Mouse (Mus musculus) midbrain, embryonic 11.5 days (tissue): Measurements from ENCODE around the gene Gm12258. TPM values are rescaled to one million over a fixed set of nuclear protein-coding genes. Genes with fewer than 3 reads are reported as not detected.
"Not testable (repeated sequence)": the region's sequence is repeated elsewhere in the genome, so short reads cannot be mapped to it uniquely, and the experiment has no call there.

Source experiments
- ATAC-seq: fragments of 200-750 bp; cut with Nextera tagmentation; 2 replicates; pipeline ENCODE4 v1.8.0; 2017; ENCODE audit warnings: moderate TSS enrichment, moderate library complexity; ENCODE audit not compliant: low FRiP score
- DNase-seq: peaks from one replicate; pipeline ENCODE4 v3.0.0; 2015; ENCODE audit warnings: low spot score; ENCODE audit errors: missing footprints
- H3K27ac ChIP-seq: fragments of 300-500 bp; sonication (generic); 2 replicates; pipeline ENCODE4 v1.5.1; 2014; ENCODE audit warnings: low read depth, low read length
- H3K27me3 ChIP-seq: fragments of 300-500 bp; sonication (generic); 2 replicates; pipeline ENCODE4 v1.6.1; 2014; ENCODE audit warnings: mild to moderate bottlenecking, low read length, moderate library complexity, mixed read lengths; ENCODE audit not compliant: control insufficient read depth, insufficient read depth
- H3K36me3 ChIP-seq: fragments of 300-500 bp; sonication (generic); 2 replicates; pipeline ENCODE4 v1.6.1; 2014; ENCODE audit warnings: mild to moderate bottlenecking, low read length, moderate library complexity, mixed read lengths; ENCODE audit not compliant: control insufficient read depth, insufficient read depth
- H3K4me1 ChIP-seq: fragments of 300-500 bp; sonication (generic); 2 replicates; pipeline ENCODE4 v1.6.1; 2014; ENCODE audit warnings: low read length; ENCODE audit not compliant: control insufficient read depth, insufficient read depth
- H3K4me2 ChIP-seq: fragments of 300-500 bp; sonication (generic); 2 replicates; pipeline ENCODE4 v1.6.1; 2014; ENCODE audit warnings: mild to moderate bottlenecking, moderate library complexity
- H3K4me3 ChIP-seq: fragments of 300-500 bp; sonication (generic); 2 replicates; pipeline ENCODE4 v1.5.1; 2014; ENCODE audit warnings: low read depth, low read length
- H3K9ac ChIP-seq: fragments of 300-500 bp; sonication (generic); 2 replicates; pipeline ENCODE4 v1.6.1; 2014; ENCODE audit warnings: low read length
- H3K9me3 ChIP-seq: fragments of 300-500 bp; sonication (generic); 2 replicates; pipeline ENCODE4 v1.6.1; 2016; ENCODE audit warnings: low read length; ENCODE audit not compliant: control insufficient read depth
- WGBS: fragments of 180-500 bp; shearing (Covaris S2); extraction: QIAGEN DNeasy Blood & Tissue Kit; methylation state at CpG from one replicate; pipeline ENCODE4 v1.1.7; 2014; 5-methylcytosine and 5-hydroxymethylcytosine counted together
- polyA plus RNA-seq: library from polyadenylated mRNA; unstranded; fragments of >200 nt; fragmentation: Nextera tagmentation; extraction: Ambion mirVana; gene quantifications from 2 replicates; pipeline ENCODE4 v1.2.1, GENCODE M21; 2014

Gene Gm12258
- 15.6 and 16.9 TPM in 2 replicates for polyA plus RNA-seq

DNA sequence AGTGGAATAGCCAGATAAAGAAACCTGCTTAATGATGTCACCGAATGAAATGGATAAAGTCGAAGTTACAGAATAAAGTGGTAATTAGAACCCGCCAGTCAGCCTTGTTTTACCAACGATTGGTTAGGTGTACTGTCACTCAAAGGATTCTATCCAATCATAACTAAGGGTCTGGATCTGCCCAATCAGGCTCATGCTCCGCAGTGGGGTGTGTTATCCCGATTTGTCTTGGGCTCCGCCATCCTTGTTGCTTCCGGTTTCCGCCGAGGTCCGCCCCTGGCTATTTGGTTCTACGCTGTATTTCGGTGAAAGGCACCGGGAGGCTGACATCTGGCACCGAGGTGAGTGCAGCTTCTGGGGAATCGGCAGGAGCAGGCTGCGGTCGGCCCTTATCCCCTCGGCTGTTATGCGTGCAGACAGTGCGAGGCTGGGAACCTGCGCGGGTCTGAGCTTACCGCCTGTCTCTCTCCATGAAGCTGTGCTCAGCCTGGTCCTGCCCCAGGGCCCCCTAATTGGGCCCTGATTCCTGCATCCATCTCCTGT lies at the start of gene Gm12258:
Gene Gm12258, plus strand, starts transcription at position 240 of the 543 bp plus-strand sequence.
- 0 out of 2 replicates have a peak, but pooled peaks cover 8% of the 10 kb centered on the region for H3K36me3 ChIP-seq
- H3K27ac ChIP-seq, result no peak within 1 kb of the TSS
- peak within 1 kb of the TSS; percentile 49 for H3K4me3 ChIP-seq
- H3K9ac ChIP-seq, result peak within 1 kb of the TSS; percentile 69
- peak; percentile 99 for DNase-seq
- WGBS, result under 1% methylated on average over 24 of the region's 24 CpGs
- peak within 1 kb of the TSS; percentile 85 for H3K4me2 ChIP-seq
- H3K9me3 ChIP-seq, result no peaks in the 10 kb centered on the region
- H3K27me3 ChIP-seq, result no peaks in the 10 kb centered on the region
- ATAC-seq, result peak; percentile 100
- peaks cover 6% of the 10 kb centered on the region for H3K4me1 ChIP-seq

DNA sequence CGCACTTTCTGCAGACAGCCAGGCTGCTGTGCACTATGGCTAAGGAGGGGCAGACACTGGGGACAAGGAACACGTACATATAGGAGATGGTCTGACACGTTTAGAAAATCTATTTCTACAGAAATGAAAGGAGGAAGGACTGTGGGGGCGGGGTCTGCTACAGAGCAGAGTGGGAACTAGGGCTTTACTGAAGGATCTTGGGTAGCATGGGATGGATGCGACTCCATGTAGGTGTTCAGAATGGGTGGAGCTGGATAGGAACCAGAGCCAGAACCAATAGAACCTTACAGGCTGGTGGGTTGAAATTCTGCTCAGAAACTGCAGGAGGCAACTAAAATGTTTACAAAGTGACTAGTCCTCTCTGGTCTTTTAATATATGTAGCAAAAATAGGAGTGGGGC lies 47.2 kb upstream of the Gm12258 start:
- no peak for DNase-seq
- Histone ChIP-seq H3K9ac (no peak overlapping the region), H3K4me3 (no peak overlapping the region), H3K4me2 (no peak overlapping the region), H3K27ac (no peak overlapping the region), H3K27me3 (no peaks in the 10 kb centered on the region), H3K9me3 (no peaks in the 10 kb centered on the region), H3K4me1 (peaks cover 7% of the 10 kb centered on the region; the same call in 1 of the 2 replicates), H3K36me3 (no peaks in the 10 kb centered on the region)
- ATAC-seq, result no peak
- 84% methylated on average over 5 of the region's 5 CpGs for WGBS

DNA sequence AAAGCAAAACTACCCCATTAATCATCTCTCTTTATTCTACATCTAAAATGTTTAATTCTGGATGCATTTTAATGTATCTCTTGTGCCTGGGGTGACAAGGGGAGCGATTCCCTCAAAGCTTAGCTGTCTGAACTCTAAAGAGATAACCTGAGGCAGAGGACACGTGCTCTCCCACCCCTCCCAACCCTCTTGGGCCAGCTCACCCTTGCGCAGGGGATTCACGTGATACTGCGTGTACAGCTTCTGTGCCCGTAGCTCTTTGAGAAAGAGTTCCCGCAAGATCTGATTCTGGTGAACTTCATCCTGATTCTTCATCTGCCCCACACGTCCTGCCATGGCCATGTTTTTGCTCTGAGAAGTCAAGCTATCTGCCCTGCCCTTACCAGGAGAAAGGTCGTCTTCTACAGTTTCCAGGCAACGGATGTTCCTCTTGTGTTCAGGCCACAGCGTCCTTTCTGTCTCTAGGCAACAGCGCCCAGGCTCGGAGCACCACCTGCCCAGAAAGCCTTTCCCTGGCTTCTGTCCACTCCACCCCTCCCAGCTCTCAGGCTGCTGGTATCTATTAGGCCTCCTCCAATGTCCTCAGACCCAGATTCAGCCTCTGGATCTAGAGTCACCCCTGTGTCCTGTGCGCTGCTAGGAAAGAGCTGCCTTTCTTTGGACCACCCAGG lies 45.3 kb upstream of the Gm12258 start, which contains the start of gene Fam183b:
Gene Fam183b, minus strand, starts transcription at position 403 of the 671 bp plus-strand sequence.
- peaks cover 7% of the 10 kb centered on the region; the same call in 1 of the 2 replicates for H3K4me1 ChIP-seq
- no peaks in the 10 kb centered on the region for H3K9me3 ChIP-seq
- peak; percentile 70 for ATAC-seq
- no peaks in the 10 kb centered on the region for H3K36me3 ChIP-seq
- no peaks in the 10 kb centered on the region for H3K27me3 ChIP-seq
- DNase-seq, result peak; percentile 86
- no peak within 1 kb of the TSS for H3K4me3 ChIP-seq
- no peak within 1 kb of the TSS; the same call in 1 of the 2 replicates for H3K4me2 ChIP-seq
- H3K27ac ChIP-seq, result no peak within 1 kb of the TSS
- 38% methylated on average over 14 of the region's 14 CpGs for whole genome bisulfite sequencing
- no peak within 1 kb of the TSS for H3K9ac ChIP-seq

DNA sequence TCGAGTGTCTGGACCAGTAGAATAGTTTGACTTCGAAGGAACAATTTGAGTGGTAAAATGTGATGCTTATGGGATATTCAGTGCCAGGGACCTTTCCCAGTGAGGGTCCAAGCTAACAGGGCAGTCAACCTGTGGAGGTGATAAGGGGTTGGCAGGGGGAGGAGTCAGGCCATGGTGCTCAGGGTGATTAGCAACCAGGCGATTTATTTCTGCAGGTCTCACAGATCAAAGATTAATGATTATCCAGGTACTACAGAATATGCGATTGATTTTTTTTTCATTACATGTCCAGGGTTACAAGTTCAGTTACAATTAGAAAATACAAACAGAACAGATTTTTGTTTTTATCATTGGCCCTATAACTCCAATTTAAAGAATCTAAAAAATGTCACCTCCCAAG lies 43.1 kb upstream of the Gm12258 start:
- H3K4me1 ChIP-seq, result peaks cover 7% of the 10 kb centered on the region; the same call in 1 of the 2 replicates
- H3K9me3 ChIP-seq, result no peaks in the 10 kb centered on the region
- H3K36me3 ChIP-seq, result no peaks in the 10 kb centered on the region
- H3K4me2 ChIP-seq, result no peak overlapping the region
- DNase-seq (no peak), ATAC-seq (no peak)
- H3K4me3 ChIP-seq, result no peak overlapping the region
- H3K27ac ChIP-seq, result no peak overlapping the region
- H3K9ac ChIP-seq, result no peak overlapping the region
- no peaks in the 10 kb centered on the region for H3K27me3 ChIP-seq
- WGBS, result 82% methylated on average over 4 of the region's 4 CpGs

DNA sequence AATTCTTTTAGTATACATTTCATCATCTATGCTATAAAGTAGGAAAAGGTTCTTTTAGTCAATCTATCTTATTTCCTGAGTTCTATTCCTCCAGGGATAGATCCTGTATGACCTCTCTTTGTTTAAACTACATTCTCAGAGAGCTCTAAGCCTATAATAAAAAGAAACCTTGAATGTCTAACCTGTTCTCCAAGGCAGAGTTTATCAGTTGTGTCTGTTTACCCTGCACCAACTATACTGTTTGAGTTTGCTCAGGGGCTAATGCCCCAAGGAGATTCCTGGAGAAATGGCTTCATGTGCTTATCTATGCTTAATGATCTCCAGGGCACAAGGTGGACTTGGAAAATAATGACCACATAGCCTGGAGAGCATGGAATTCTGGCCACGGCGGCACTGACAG lies 42.6 kb upstream of the Gm12258 start:
- DNase-seq (no peak), ATAC-seq (no peak)
- no peaks in the 10 kb centered on the region for H3K27me3 ChIP-seq
- WGBS, result 75% methylated on average over 2 of the region's 2 CpGs
- no peak overlapping the region for H3K4me3 ChIP-seq
- no peaks in the 10 kb centered on the region for H3K36me3 ChIP-seq
- no peak overlapping the region for H3K4me2 ChIP-seq
- peaks cover 7% of the 10 kb centered on the region; the same call in 1 of the 2 replicates for H3K4me1 ChIP-seq
- H3K27ac ChIP-seq, result no peak overlapping the region
- H3K9me3 ChIP-seq, result no peaks in the 10 kb centered on the region
- no peak overlapping the region for H3K9ac ChIP-seq

DNA sequence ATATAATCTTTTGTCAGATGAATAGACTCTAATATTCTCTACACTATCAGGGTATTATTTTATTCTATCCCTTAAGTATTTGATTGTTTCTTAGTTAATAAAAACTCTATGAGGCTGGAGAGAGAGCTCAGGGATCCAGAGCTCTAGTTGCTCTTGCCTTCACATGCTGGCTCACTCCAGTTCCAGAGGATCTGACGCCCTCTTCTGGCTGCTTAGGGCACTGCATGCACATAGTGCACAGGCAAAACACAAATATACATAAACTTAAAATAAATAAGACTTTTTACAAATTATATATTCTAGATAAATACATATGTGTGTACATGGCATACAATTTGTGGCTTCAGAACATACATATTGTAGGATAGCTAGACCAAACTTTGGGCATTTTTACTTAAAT lies 35.0 kb upstream of the Gm12258 start:
- Histone ChIP-seq H3K27ac (no peak overlapping the region), H3K9ac (no peak overlapping the region), H3K4me2 (no peak overlapping the region), H3K9me3 (no peaks in the 10 kb centered on the region), H3K36me3 (no peaks in the 10 kb centered on the region), H3K4me1 (no peaks in the 10 kb centered on the region), H3K27me3 (no peaks in the 10 kb centered on the region), H3K4me3 (no peak overlapping the region)
- no peak for DNase-seq
- ATAC-seq, result no peak
- WGBS, result 7% methylated on average over 1 of the region's 1 CpGs

DNA sequence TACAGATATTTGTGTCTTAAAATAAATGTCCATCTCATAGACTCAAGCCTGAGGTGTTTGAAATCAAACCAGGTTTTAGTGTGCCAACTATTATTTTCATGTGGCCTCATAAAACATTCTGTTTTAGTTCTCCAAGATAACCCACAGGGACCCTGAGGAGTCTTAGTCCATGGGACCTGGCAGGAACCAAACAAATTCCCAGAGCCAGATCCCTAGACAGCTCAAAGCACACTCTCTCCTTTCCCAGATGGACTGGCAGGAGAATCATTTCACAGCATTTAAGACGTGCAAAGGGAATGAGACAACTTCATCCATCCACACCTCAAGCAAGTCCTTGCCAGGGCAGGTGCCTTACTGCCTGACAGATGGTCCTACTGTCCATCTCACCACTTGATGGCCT lies 32.3 kb upstream of the Gm12258 start, which contains the start of gene Olfr313:
Gene Olfr313, plus strand, starts transcription at position 301 of the 400 bp plus-strand sequence.
- H3K27me3 ChIP-seq, DNase-seq, ATAC-seq, H3K9me3 ChIP-seq, H3K4me3 ChIP-seq, H3K4me1 ChIP-seq, H3K9ac ChIP-seq, H3K4me2 ChIP-seq, H3K36me3 ChIP-seq, H3K27ac ChIP-seq: not testable (repeated sequence)
- WGBS, result 62% methylated on average over 1 of the region's 1 CpGs

DNA sequence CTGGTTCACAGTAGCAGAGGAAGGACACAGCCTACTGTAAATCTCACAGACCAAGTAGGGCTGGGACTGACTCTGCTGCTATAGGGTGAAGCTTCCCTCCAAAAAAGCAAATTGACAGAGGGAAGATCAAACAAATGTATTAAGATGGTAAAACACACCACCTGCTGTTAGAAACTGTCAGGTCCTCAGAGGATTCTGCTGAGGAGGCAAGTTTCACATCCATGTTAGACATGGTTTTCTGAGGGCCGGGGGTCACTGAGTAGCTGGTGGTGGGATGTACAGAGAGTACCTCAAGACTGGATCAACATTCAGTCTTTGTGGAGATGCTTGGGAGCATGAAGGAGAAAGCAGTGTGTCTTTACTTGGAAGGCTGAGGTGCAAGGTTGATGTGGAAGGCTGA lies 31.3 kb upstream of the Gm12258 start:
- Histone ChIP-seq H3K4me3 (no peak overlapping the region), H3K27ac (no peak overlapping the region), H3K36me3 (no peaks in the 10 kb centered on the region), H3K9ac (no peak overlapping the region), H3K4me1 (no peaks in the 10 kb centered on the region), H3K9me3 (no peaks in the 10 kb centered on the region), H3K4me2 (no peak overlapping the region), H3K27me3 (no peaks in the 10 kb centered on the region)
- 94% methylated on average over 1 of the region's 1 CpGs for WGBS
- ATAC-seq (no peak), DNase-seq (no peak)

DNA sequence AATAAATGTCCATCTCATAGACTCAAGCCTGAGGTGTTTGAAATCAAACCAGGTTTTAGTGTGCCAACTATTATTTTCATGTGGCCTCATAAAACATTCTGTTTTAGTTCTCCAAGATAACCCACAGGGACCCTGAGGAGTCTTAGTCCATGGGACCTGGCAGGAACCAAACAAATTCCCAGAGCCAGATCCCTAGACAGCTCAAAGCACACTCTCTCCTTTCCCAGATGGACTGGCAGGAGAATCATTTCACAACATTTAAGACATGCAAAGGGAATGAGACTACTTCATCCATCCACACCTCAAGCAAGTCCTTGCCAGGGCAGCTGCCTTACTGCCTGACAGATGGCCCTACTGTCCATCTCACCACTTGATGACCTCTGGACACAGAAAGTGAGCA lies 18.0 kb upstream of the Gm12258 start, which contains the start of gene Olfr312:
Gene Olfr312, plus strand, starts transcription at position 301 of the 400 bp plus-strand sequence.
- H3K4me1 ChIP-seq, H3K27ac ChIP-seq, H3K9me3 ChIP-seq, DNase-seq, H3K4me3 ChIP-seq, H3K36me3 ChIP-seq, H3K27me3 ChIP-seq, ATAC-seq, H3K9ac ChIP-seq, H3K4me2 ChIP-seq: not testable (repeated sequence)
